Mouse (Mus musculus) layer of hippocampus, adult 2 months (tissue): ENCODE measurements at regions not wholly inside any gene's neighbourhood (a gene's known extent, or its start where the extent isn't known, plus 50 kb on each side); places are given as distances from the start of the nearest gene placed in this dataset.

Source experiments
- DNase-seq, 2 experiments: peaks; one replicate each; pipeline ENCODE4 v3.0.0; 2022; ENCODE audit warnings: low spot score in 2 of 2
- H3K27ac ChIP-seq: fragments of 200-600 bp; 2 replicates; pipeline ENCODE4 v1.8.1; 2022
- H3K4me3 ChIP-seq: fragments of 200-600 bp; 2 replicates; pipeline ENCODE4 v1.8.1; 2022; ENCODE audit warnings: mild to moderate bottlenecking
- CTCF ChIP-seq: fragments of 200-600 bp; conservative IDR thresholded peaks from 2 replicates; pipeline ENCODE4 v1.8.1; 2022; ENCODE audit warnings: antibody characterized with exemption, mild to moderate bottlenecking, moderate library complexity

GRCm38 (mm10) chr16:95868896-95869295, 121.9 kb downstream of the Psmg1 start:
- H3K4me3 ChIP-seq: no peak overlapping the region
- no peak for TF ChIP-seq CTCF
- H3K27ac ChIP-seq: no peak overlapping the region
- no peak for DNase-seq

GRCm38 (mm10) chr16:95867516-95867915, 123.2 kb downstream of the Psmg1 start:
- H3K27ac ChIP-seq: no peak overlapping the region
- no peak for TF ChIP-seq CTCF
- H3K4me3 ChIP-seq: no peak overlapping the region
- DNase-seq: no peak

- no peak for DNase-seq
- Histone ChIP-seq H3K4me3 (no peak overlapping the region), H3K27ac (no peak overlapping the region)
- no peak for TF ChIP-seq CTCF
Measured at GRCm38 (mm10) chr16:95866866-95867420, 123.8 kb downstream of the Psmg1 start.

GRCm38 (mm10) chr16:95865603-95866002, 125.2 kb downstream of the Psmg1 start:
- Histone ChIP-seq H3K27ac (no peak overlapping the region), H3K4me3 (no peak overlapping the region)
- TF ChIP-seq CTCF: no peak
- no peak for DNase-seq

- DNase-seq: no peak
- Histone ChIP-seq H3K27ac (no peak overlapping the region), H3K4me3 (no peak overlapping the region)
- TF ChIP-seq CTCF: no peak
Measured at GRCm38 (mm10) chr16:95864646-95865045, 126.1 kb downstream of the Psmg1 start.

- H3K27ac ChIP-seq: no peak overlapping the region
- TF ChIP-seq CTCF: no peak
- DNase-seq: no peak
- no peak overlapping the region for H3K4me3 ChIP-seq
Measured at GRCm38 (mm10) chr16:95864106-95864505, 126.7 kb downstream of the Psmg1 start.

- TF ChIP-seq CTCF: no peak
- no peak overlapping the region for H3K27ac ChIP-seq
- DNase-seq: no peak
- no peak overlapping the region for H3K4me3 ChIP-seq
Measured at GRCm38 (mm10) chr16:95863565-95863964, 127.2 kb downstream of the Psmg1 start.

- no peak for DNase-seq
- no peak for TF ChIP-seq CTCF
- H3K27ac ChIP-seq: no peak overlapping the region
- no peak overlapping the region for H3K4me3 ChIP-seq
Measured at GRCm38 (mm10) chr16:95862621-95863020, 128.1 kb downstream of the Psmg1 start.

GRCm38 (mm10) chr16:95861231-95861690, 129.5 kb downstream of the Psmg1 start:
- no peak overlapping the region for H3K4me3 ChIP-seq
- DNase-seq: no peak
- TF ChIP-seq CTCF: no peak
- H3K27ac ChIP-seq: no peak overlapping the region

- H3K27ac ChIP-seq: no peak overlapping the region
- DNase-seq: no peak
- TF ChIP-seq CTCF: no peak
- H3K4me3 ChIP-seq: no peak overlapping the region
Measured at GRCm38 (mm10) chr16:95860810-95861209, 129.9 kb downstream of the Psmg1 start.

- DNase-seq: no peak
- TF ChIP-seq CTCF: no peak
Measured at GRCm38 (mm10) chr16:95860111-95860510, 130.6 kb downstream of the Psmg1 start.

GRCm38 (mm10) chr16:95857403-95857802, 133.4 kb downstream of the Psmg1 start:
- no peak overlapping the region for H3K27ac ChIP-seq
- H3K4me3 ChIP-seq: no peak overlapping the region
- no peak for TF ChIP-seq CTCF
- no peak for DNase-seq

More at GRCm38 (mm10) chr16:95860111-95860510, 130.6 kb downstream of the Psmg1 start:
- Histone ChIP-seq H3K4me3 (no peak overlapping the region), H3K27ac (no peak overlapping the region)

GRCm38 (mm10) chr16:95855230-95855629, 135.5 kb downstream of the Psmg1 start:
- no peak for TF ChIP-seq CTCF
- H3K4me3 ChIP-seq: no peak overlapping the region
- no peak overlapping the region for H3K27ac ChIP-seq
- no peak for DNase-seq

- no peak for DNase-seq
- Histone ChIP-seq H3K27ac (no peak overlapping the region), H3K4me3 (no peak overlapping the region)
- no peak for TF ChIP-seq CTCF
Measured at GRCm38 (mm10) chr16:95851907-95852306, 138.9 kb downstream of the Psmg1 start.
